Mouse (Mus musculus) hematopoietic stem cell, adult 5-6 weeks (primary cell): ENCODE measurements around the gene Slc22a15. TPM values are rescaled to one million over a fixed set of nuclear protein-coding genes. Genes with fewer than 3 reads are reported as not detected.

Experiments used
- ATAC-seq, 2 experiments: fragments of 125-278 bp in 1 of 2; replicated peaks in 1 of 2; 2 replicates each; pipeline ENCODE4 v1.8.0; 2016 to 2017; ENCODE audit warnings: inconsistent platforms in 2 of 2, mild to moderate bottlenecking in 2 of 2, moderate number of reproducible peaks in 2 of 2, low read depth in 1 of 2, moderate TSS enrichment in 1 of 2; ENCODE audit not compliant: low FRiP score in 2 of 2, poor library complexity in 2 of 2, severe bottlenecking in 2 of 2, insufficient read depth in 1 of 2, low TSS enrichment in 1 of 2
- total RNA-seq: library from RNA; stranded (forward); fragments of 172-1452, 232-1000 nt; gene quantifications from 2 replicates; pipeline ENCODE4 v1.2.3, GENCODE M21; 2017

The Slc22a15 gene
- total RNA-seq, 1 experiment from 2014 or later: 4.3 TPM

- no peak for ATAC-seq
Observed at GRCm38 (mm10) chr3:101926636-101927035, 2.4 kb upstream of the Slc22a15 start.

GRCm38 (mm10) chr3:101925663-101926062 lies 1.4 kb upstream of the Slc22a15 start:
- peak; percentile 50 to 75; a peak in 3 of 4 replicates for ATAC-seq

- no peak for ATAC-seq
Observed at GRCm38 (mm10) chr3:101922366-101922765, 1.9 kb downstream of the Slc22a15 start.

- ATAC-seq: no peak; a peak in 1 of 4 replicates
Observed at GRCm38 (mm10) chr3:101918526-101918925, 5.7 kb downstream of the Slc22a15 start.

GRCm38 (mm10) chr3:101917665-101918064 lies 6.6 kb downstream of the Slc22a15 start:
- ATAC-seq: no peak

GRCm38 (mm10) chr3:101916525-101916924 lies 7.7 kb downstream of the Slc22a15 start:
- ATAC-seq: no peak

GRCm38 (mm10) chr3:101915048-101915801 lies 9.0 kb downstream of the Slc22a15 start:
- ATAC-seq: no peak

- no peak for ATAC-seq
Observed at GRCm38 (mm10) chr3:101914266-101914665, 10.0 kb downstream of the Slc22a15 start.

- no peak for ATAC-seq
Observed at GRCm38 (mm10) chr3:101912041-101912440, 12.2 kb downstream of the Slc22a15 start.

GRCm38 (mm10) chr3:101907049-101907448 lies 17.2 kb downstream of the Slc22a15 start:
- ATAC-seq: no peak

- ATAC-seq: no peak
Observed at GRCm38 (mm10) chr3:101904776-101905175, 19.5 kb downstream of the Slc22a15 start.

GRCm38 (mm10) chr3:101903091-101903490 lies 21.2 kb downstream of the Slc22a15 start:
- no peak for ATAC-seq

GRCm38 (mm10) chr3:101902344-101902743 lies 21.9 kb downstream of the Slc22a15 start:
- ATAC-seq: no peak

GRCm38 (mm10) chr3:101897377-101897974 lies 26.8 kb downstream of the Slc22a15 start:
- no peak for ATAC-seq

GRCm38 (mm10) chr3:101896893-101897292 lies 27.4 kb downstream of the Slc22a15 start:
- peak; percentile 69 to 84 for ATAC-seq

GRCm38 (mm10) chr3:101895376-101895910 lies 28.8 kb downstream of the Slc22a15 start:
- no peak for ATAC-seq

GRCm38 (mm10) chr3:101885591-101885990 lies 38.7 kb downstream of the Slc22a15 start:
- no peak for ATAC-seq

- ATAC-seq: no peak
Observed at GRCm38 (mm10) chr3:101885041-101885440, 39.2 kb downstream of the Slc22a15 start.
